Mouse (Mus musculus): Measurements from ENCODE around the gene Pogk.

Pogk gene

DNA sequence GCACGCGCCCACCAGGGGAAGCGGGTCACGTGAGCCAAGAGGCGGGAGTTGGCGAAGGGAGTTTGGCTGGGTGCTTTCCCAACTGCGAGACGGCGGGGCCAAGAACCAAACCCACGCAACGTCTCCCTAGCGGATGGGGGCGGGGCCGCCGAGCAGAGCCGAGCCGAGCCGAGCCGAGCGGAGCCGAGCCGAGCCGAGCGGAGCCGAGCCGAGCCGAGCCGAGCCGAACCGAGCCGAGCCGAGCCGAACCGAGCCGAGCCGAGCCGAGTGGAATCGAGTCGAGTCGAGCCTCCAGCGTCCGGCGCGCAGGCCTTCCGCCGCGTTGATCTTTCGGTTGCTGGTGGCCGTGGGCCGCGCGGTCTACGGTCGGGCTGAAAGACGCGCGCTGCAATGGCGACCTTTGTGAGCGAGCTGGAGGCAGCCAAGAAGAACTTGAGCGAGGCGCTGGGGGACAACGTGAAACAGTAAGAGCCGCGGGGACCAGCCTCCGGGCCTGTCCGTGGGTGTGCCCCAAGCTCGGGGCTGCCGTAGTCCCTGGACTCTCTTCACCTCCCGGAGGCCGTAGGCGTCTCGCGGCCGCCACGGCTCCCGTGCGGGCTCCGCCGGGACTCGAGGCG lies 30.5 kb downstream of the Pogk start, which contains the start of gene Tada1:
TSS of gene Tada1 (plus strand) at position 85 of the 617 bp plus-strand sequence.
- peak; percentile 93 to 94 for DNase-seq

DNA sequence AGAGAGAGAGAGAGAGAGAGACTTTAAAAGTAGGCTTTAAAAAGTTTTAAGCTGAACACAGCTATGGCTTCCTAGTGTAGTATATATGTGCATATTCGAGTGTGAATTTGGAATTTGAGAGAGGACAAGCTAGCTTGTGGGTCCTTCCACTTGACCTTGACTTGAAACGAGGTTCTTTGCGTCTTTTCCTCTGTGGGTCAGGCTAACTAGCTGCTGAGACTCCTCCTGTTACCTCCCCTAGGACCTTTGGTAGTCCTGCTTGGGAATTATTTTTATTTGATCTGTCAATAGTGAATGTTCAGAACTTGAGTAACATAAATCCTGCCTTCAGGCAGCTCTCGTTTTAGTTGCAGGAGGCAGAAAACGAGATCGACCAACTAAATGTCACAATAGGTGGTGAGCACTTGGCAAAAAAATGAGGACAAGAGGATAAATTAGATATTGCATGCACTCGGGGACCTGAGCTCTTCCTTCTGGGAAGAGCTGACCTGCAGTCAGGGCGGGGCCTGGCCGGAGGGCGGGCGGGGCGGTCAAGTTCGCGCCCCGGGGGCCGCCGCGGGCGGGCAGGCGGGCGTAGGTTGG lies 31.1 kb downstream of the Pogk start:
- no peak for DNase-seq

DNA sequence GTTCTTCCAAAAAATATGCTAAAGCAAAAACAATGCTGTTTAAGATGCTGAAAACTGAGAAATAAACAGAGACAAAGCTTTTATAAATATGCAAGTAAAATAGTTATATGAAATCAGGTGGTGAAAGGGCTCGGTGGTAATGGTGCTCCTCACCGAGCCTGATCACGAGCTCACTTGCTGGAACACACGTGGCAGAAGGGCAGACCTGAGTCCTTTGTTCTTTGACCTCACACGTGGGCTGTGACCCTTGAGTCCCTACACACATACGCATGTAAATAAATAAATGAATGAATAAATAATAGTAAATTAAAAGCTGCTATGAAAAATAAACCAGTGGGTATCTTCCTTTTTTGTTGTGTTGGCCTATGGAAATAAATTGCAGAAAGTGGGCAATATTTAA lies 32.5 kb downstream of the Pogk start:
- no peak for DNase-seq

DNA sequence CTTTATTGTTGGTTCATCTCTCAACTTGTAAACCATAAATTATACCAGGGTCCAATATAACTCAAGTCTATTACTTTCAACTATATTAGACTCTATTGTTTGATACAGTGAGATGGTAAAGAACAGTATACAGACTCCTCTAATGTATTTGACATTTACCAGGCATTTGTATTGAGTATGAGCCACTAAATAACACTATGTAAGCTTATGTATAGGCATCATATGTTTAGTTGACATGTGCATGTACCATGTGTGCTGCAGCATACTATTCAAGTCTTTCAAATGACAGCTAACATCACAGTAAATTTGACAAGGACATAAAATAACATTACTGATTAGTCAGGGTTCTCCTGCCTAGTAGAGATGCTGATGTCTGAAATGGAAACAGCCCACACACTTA lies 46.5 kb downstream of the Pogk start:
- no peak for DNase-seq

DNA sequence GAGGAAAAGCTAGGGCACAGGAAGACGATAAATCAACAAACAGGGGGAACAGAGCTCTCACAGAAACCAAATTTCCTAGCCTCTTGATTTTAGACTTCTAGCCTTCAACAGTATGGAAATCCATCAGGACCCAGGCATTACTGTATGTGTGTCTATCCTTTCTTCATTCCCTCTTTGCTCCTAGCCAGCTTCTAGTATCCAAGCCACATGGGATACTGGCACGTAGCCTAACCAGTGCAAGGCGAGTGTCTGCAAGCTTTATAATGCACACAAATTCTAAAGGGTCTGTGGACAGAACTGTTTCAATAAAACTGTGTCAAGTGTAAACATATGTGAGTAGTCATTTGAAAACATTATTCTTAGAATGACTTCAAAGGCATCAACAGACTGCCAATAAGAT lies 47.0 kb downstream of the Pogk start:
- DNase-seq, result no peak

DNA sequence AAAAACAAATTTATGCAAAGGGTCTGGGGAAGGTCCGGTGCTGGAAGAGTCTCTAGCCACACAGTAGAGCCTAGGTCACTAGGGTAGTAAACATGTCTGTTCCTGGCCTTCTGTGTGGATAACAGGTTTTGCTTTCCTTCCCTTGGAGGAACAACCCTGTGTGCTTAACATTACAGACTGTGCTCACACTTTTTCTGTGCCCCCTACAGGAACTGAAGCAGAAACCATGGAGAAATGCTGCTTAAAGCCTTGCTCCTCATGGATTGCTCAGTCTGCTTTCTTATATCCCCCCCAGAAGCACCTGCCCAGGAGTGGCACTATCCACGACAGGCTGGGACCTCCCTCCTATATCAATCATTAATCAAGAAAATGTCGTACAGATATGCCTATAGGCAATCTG lies 47.8 kb downstream of the Pogk start:
- DNase-seq, result no peak

DNA sequence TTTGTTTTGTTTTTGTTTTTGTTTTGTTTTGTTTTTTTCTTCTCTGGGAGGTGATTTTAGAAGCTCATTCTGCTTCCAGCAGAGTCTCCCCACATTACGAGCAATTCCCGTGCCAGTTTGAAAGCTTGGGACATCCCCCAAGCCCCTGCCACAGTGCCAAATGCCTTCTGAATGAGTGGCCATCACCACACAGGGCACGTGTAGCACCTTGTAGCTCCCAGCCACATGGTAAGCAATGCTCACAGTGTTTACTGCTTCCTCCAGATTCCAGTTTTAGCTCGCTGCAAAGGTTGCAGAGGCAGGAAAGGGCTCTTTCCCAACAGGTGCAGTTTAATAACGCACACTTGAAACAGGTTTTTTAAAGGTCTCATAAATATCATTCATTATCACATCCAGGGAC lies 48.8 kb downstream of the Pogk start:
- no peak for DNase-seq

DNA sequence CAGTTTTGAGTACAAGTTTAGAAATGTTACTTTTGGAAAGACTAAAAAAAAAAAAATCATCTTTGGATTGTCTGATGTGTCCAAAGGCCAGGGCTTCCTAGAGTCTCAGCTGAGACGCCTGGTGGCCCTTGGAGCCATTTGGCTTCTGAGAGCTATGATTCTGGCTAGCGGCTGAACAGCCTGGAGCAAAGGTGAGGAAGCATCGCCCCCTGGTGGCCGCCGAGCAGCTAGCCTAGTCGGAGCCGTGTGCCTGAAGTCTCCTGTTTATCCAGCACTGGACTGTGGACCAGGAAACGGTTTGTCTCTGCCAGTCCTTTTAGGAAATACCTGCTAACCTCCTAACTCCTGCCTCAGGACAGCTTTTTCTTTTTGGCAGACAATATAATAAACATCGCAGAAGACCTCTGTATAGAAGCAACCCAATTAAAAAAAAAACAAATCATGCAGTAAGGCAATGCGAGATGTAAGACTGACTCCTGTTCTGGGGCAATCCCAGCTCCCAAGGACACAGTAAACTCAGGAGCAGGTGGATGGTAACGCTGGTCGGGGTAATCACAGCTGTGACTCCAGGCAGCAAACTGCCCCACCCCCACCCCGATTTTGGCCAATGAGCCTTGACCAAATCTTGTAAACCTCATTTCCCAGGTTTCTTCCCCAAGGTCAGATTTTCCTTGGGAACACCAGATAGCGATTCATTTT lies 49.4 kb downstream of the Pogk start:
- peak; percentile 78 to 83 for DNase-seq

DNA sequence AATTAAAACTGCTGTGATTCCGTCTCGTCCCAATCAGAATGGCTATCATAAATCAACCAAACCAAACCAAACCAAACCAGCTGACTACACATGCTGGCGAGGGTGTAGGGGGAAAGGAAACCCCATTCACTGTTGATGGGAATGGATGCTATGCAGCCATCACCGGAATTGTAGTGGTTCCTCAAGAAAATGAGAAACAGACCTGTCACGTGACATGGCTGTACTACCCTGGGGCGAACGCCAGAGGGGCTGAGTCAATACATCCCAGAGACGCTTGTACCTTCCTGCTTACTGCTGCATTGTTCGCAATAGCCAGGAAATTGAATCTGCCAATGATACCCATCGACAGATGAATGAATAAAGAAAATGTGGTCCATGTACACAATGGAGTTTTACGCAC lies 59.9 kb downstream of the Pogk start:
- no peak for DNase-seq

DNA sequence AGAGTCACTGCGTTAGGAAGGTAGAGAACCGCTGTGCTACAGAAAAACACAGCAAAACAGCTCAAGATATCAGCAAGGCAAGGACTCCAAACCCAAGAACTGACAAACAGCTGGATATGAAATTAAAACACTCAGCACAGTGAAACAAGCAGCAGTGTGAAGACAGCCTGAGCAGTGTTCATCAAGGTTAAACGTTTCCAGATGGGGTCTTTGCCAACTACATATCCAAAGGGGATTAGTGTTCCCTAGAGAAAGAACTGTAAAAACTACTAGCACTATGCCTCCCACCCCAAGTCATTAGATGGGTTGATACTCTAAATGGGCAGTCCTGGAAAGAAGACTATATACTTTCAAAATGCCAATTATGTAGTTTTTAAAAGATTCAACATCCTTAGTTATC lies 60.3 kb downstream of the Pogk start:
- DNase-seq, result no peak

DNA sequence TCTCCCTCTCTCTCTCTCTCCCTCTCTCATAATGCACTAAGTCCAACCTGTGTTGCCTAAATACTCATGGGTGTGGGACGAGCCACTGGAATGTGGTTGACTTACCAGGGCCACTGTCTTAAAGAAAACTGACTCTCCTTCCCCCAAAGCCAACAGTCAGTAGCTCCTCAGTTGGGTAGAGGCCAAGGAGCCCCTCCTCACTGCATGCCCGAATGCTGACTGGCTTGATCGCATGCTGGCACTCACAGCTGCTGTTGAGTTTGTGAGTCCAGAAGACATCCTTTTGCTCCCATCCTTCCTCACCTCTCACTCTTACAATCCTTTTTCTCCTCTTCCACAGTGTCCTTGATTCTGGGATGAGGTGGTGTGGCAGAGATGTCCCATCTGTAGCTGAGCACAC lies 62.8 kb downstream of the Pogk start:
- DNase-seq, result no peak

DNA sequence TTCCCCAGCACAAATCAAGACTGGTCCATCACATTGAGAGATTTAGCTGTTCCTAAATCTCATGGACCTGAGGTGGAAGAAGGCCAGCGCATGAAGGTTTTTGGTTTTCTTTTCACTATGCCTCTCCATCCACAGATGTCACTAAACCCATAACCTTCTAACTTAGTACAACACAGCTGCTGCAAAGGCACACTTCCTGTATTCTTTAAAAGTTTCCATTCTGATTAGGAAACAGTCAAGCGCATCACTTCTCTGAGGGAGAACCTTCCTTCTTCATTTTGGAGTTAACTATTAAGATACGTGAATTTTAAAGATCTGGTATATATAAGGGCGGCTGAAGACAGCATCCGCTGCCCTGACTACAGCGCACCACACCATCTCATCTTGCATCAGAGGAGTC lies 64.1 kb downstream of the Pogk start:
- no peak for DNase-seq

DNA sequence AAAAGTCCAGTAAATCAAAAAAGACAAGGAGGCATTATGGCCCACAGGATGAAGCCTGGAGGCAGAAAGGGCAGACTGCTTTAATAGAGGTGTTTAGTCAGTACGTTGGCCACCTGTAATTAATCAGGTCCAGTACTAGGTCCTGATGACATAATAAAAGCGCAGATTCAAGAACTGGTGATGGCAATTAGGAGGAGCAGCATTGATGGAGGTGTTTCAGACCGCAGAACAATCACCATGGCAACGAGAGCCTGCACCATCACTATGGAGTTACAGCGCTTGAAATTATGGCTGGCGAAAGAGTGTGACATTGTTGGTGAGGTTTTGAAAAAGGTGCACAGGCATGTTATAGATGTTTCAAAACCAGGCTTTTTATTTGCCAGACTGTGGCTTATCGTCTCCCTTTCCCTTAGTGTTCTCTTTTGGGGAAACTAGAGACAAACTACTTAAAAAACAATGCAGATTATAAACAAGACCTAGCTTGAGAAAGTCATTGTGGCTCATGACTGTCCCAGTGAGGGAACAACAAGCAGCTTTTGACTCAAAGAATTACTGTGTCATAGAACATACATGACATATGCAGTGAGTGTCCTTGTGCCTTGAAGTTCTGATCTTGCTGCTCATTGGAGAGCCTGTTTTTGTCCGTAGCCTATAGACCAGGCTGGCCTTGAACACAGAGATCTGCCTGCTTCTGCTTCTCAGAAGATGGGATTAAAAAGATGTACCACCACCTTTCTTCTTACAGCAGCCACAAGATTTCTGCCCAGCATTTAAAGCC lies 65.2 kb downstream of the Pogk start:
- no peak for DNase-seq

DNA sequence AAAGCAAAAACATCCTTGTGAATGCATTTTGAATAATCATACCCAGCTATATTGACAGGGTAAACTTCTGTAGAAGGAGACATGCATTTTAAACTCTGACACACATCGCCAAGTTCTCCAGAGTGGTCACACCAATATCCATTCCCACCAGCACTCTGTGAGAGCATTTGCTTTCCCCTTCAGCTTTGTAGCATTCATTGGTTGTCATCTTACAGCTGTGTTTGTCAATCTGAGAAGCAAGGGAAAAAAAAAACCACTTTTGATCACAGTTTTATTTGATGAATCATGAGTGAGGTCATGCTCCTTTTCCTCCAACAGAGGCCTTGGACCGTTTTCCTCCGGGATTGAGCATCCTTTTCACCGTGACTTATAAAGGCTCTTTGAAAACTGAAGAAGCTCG lies 66.1 kb downstream of the Pogk start:
- no peak for DNase-seq

DNA sequence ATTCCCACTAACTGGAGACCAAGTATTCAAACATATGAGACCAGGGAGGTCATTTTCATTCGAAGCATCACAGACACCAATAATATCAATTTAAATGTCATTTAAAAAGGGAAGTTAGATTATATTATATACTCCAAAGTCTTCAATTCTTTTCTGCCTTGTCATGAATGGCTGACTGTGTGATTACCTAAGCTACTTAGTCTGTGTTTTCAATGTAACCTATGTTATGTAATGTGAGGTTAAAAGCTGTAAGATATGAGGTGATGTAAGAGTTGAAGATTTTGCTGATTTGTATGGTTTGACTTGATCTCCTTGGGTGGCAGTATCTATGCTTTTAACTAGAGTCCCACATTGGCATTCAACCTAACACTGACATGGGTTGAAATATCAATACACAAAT lies 67.1 kb downstream of the Pogk start:
- DNase-seq, result no peak

DNA sequence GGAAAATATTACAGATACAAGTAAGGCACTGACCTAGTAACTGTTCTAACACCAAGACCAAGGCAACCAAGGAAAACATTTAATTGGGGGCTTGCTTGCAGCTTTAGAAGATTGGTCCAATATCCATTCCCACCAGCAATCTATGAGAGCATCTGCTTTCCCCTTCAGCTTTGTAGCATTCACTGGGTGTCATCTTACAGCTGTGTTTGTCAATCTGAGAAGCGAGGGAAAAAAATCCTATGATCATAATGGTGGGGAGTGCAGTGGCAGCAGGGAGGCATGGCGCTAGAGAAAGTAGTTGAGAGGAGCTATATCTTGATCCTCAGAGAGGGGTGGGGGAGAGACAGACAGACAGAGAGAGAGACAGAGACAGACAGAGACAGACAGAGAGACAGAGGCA lies 67.6 kb downstream of the Pogk start:
- no peak for DNase-seq

DNA sequence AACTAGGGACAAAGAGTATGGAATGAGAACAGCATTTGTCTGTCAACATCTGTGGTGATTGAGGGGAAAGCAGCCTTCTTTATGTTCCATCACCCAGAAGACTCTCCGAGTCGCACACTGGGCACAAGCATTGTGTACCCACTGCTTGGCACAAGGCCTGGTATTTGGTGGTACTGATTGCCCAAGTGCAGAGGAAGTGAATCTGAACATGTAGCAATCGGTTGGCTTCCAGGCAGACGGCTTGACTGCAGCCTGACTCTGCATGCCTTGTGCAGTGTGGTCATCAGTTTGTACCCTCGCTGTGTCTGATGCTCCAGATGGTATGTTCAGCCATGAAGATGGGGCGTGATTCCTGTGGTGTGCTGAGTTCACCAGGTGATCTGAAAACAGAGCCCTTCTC lies 70.6 kb downstream of the Pogk start:
- DNase-seq, result peak; percentile 52 to 53
